Mouse (Mus musculus) myocyte (in vitro differentiated cells): ENCODE measurements around the gene Ciz1.

Experiments
- E2F4 ChIP-seq: IDR thresholded peaks from one replicate; pipeline ENCODE4 v1.6.1; 2011; ENCODE audit warnings: mild to moderate bottlenecking, control low read depth, moderate library complexity; ENCODE audit not compliant: insufficient read depth
- MYOD1 ChIP-seq, 3 experiments: IDR thresholded peaks; one replicate each; pipeline ENCODE4 v1.6.1; 2011; ENCODE audit warnings: control low read depth in 2 of 3, low read depth in 2 of 3, mild to moderate bottlenecking in 2 of 3, moderate library complexity in 1 of 3; ENCODE audit not compliant: insufficient read length in 2 of 3, control insufficient read depth in 1 of 3
- POLR2A ChIP-seq: IDR thresholded peaks from one replicate; pipeline ENCODE4 v1.6.1; 2011; ENCODE audit warnings: low read depth, mild to moderate bottlenecking, control low read depth, moderate library complexity; ENCODE audit not compliant: insufficient read length
- POLR2AphosphoS2 ChIP-seq: IDR thresholded peaks from one replicate; pipeline ENCODE4 v1.6.1; 2011; ENCODE audit warnings: low read depth, control low read depth; ENCODE audit not compliant: insufficient read length
- REST ChIP-seq: IDR thresholded peaks from one replicate; pipeline ENCODE4 v1.6.1; 2011; ENCODE audit warnings: mild to moderate bottlenecking, control low read depth, moderate library complexity; ENCODE audit not compliant: insufficient read depth, insufficient read length

DNA sequence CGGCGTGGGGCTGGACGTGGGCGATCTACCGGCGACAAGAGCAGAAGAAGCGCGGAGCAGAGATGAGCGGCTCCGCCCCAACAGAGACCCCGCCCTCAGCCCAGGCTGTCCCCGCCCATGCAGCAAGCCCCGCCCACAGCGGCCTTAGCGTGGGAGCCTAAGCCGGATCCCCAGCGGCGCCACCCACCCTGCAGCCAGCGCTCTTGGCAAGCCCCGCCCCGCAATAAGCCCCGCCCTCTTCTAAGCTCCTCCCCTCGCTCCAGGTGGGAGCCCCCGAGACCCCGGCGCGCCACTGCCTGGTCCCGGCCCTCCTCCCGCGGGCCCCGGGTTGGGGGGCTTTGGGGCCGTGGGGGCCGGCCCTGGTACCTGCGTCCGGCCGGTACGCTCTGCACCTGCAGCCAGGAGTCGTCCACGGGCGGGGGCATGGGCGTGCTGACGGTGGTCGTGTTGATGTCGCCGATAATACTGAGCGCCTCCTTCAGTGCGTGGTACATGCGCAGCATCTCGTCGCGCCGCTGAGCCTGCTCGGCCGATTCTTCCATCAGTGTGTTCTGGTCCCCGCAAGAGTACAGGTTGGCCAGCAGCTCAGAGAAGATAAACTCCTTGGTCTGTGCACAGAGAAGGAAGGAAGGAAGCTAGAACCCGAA lies 39.7 kb upstream of the Ciz1 start:
- no peak for TF ChIP-seq POLR2AphosphoS2
- TF ChIP-seq MYOD1 (IDR thresholded peaks at IDR 0.05; ENCODE audit: control insufficient read depth in 1 of 3, insufficient read length in 2 of 3, low read depth in 2 of 3) = no peak
- no peak for TF ChIP-seq POLR2A
- TF ChIP-seq E2F4 = no peak
- TF ChIP-seq REST = no peak
